Mouse (Mus musculus) neural tube, embryonic 11.5 days (tissue): Measurements from ENCODE around the gene Scimp. TPM values are rescaled to one million over a fixed set of nuclear protein-coding genes. Genes with fewer than 3 reads are reported as not detected.
A peak's percentile ranks its signal among the peaks of the same experiment; 100 is the strongest.

Experiments used
- ATAC-seq: fragments of 200-750 bp; cut with Nextera tagmentation; 2 replicates; pipeline ENCODE4 v1.8.0; 2017; ENCODE audit warnings: moderate number of reproducible peaks, mild to moderate bottlenecking, moderate TSS enrichment, moderate library complexity; ENCODE audit not compliant: insufficient read depth, low FRiP score, low TSS enrichment
- DNase-seq: peaks from one replicate; pipeline ENCODE4 v3.0.0-alpha.2; 2015; ENCODE audit warnings: low spot score
- H3K27ac ChIP-seq: fragments of 300-500 bp; sonication (generic); 2 replicates; pipeline ENCODE4 v1.5.1; 2014; ENCODE audit warnings: low read depth, mild to moderate bottlenecking, low read length
- H3K27me3 ChIP-seq: fragments of 300-500 bp; sonication (generic); 2 replicates; pipeline ENCODE4 v1.6.1; 2014; ENCODE audit warnings: mild to moderate bottlenecking, low read length, mixed read lengths; ENCODE audit not compliant: control insufficient read depth, insufficient read depth
- H3K36me3 ChIP-seq: fragments of 300-500 bp; sonication (generic); 2 replicates; pipeline ENCODE4 v1.6.1; 2014; ENCODE audit warnings: mild to moderate bottlenecking, low read length, moderate library complexity, mixed read lengths; ENCODE audit not compliant: control insufficient read depth, insufficient read depth
- H3K4me1 ChIP-seq: fragments of 300-500 bp; sonication (generic); 2 replicates; pipeline ENCODE4 v1.6.1; 2014; ENCODE audit warnings: low read length, mixed read lengths; ENCODE audit not compliant: control insufficient read depth, insufficient read depth
- H3K4me2 ChIP-seq: fragments of 300-500 bp; sonication (generic); 2 replicates; pipeline ENCODE4 v1.6.1; 2014; ENCODE audit warnings: low read depth, mild to moderate bottlenecking, moderate library complexity
- H3K4me3 ChIP-seq: fragments of 300-500 bp; sonication (generic); 2 replicates; pipeline ENCODE4 v1.5.1; 2014; ENCODE audit warnings: low read depth, low read length
- H3K9ac ChIP-seq: fragments of 300-500 bp; sonication (generic); 2 replicates; pipeline ENCODE4 v1.6.1; 2014; ENCODE audit warnings: mild to moderate bottlenecking, low read length
- H3K9me3 ChIP-seq: fragments of 300-500 bp; sonication (generic); 2 replicates; pipeline ENCODE4 v1.6.1; 2016; ENCODE audit warnings: low read length; ENCODE audit not compliant: control insufficient read depth
- WGBS: fragments of 180-500 bp; shearing (Covaris S2); extraction: QIAGEN DNeasy Blood & Tissue Kit; methylation state at CpG from one replicate; pipeline ENCODE4 v1.1.7; 2014; 5-methylcytosine and 5-hydroxymethylcytosine counted together
- polyA plus RNA-seq: library from polyadenylated mRNA; unstranded; fragments of >200 nt; fragmentation: Nextera tagmentation; extraction: Ambion mirVana; gene quantifications from 2 replicates; pipeline ENCODE4 v1.2.1, GENCODE M21; 2014

The Scimp gene
- 0.29 TPM in 1 of 2 replicates, not detected in the other for polyA plus RNA-seq

DNA sequence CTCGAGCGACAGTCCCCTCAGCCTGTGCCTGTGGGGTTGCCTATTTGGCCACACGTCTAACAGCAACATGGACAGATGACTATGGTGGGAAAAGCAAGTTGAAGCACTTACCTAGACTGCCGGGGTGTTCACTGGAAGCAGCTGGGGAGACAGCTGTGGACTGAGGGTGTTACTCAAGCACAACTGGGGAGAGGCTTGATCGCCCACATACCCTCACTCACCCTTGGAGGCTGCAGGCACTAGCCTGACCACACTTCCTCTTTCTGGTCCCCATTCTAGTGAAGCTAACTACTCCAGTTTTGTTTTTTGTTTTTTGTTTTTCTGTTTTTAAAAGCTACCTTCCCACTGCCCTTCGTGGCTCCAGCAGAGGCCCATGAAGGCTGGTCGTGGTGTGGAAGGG is at the start of gene Scimp:
Scimp (minus strand) TSS at position 222 of the 400 bp plus-strand sequence.
- 85% methylated on average over 7 of the region's 7 CpGs for WGBS
- H3K4me2 ChIP-seq = no peak within 1 kb of the TSS
- ATAC-seq = no peak
- no peak within 1 kb of the TSS for H3K27ac ChIP-seq
- H3K9me3 ChIP-seq = no peaks in the 10 kb centered on the region
- H3K9ac ChIP-seq = no peak within 1 kb of the TSS
- no peak for DNase-seq
- no peaks in the 10 kb centered on the region for H3K4me1 ChIP-seq
- no peak within 1 kb of the TSS for H3K4me3 ChIP-seq
- no peaks in the 10 kb centered on the region for H3K27me3 ChIP-seq
- H3K36me3 ChIP-seq = no peaks in the 10 kb centered on the region

DNA sequence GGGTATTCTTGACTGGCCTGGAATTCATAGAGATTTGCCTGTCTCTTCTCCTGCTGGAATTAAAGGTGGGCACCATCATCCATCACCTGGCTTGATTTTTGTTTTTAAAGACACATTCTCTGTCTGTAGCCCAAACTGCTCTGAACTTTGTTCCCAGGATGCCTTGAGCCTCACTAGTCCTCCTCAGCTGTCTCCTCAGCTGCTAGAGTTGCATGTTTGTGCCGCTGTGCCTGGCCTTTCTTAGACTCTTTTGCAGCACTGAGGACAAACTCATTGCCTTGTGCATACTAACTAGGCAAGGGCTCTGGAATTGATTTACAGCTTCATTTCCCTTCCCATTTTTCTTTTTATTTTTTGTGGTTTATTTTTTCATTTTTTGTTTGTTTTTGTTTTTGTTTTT is 48.0 kb upstream of the Scimp start:
- DNase-seq = no peak
- WGBS = 95% methylated on average over 1 of the region's 1 CpGs

DNA sequence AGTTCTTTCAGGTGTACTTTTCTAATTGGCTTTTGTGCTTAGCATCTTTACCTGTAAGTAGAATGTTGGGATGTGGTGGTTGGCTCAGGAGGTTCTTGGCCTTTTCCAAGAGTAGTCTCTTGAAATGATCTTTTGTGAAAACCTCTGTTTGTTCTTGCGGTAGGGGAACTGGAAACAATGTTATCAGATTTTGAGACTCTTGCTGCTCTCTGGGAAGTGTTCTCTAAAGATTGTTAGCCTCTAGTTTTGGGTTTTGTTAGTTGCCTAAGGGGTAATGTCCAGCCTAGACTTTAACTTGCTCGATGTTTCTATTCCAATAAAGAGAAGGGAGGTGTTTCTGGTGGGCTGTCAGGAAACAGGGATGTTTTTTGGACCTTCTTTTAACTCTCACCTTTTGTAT is 33.6 kb upstream of the Scimp start:
- Histone ChIP-seq H3K9ac (peak overlapping the region; percentile 95; the same call in 1 of the 2 replicates), H3K27me3 (no peaks in the 10 kb centered on the region)

More for the DNA sequence above, 48.0 kb upstream of the Scimp start:
- H3K4me1 ChIP-seq = no peaks in the 10 kb centered on the region
- H3K27ac ChIP-seq = no peak overlapping the region
- H3K4me3 ChIP-seq = no peak overlapping the region
- H3K9me3 ChIP-seq = no peaks in the 10 kb centered on the region
- ATAC-seq = no peak
- no peak overlapping the region for H3K4me2 ChIP-seq
- no peaks in the 10 kb centered on the region for H3K27me3 ChIP-seq
- no peaks in the 10 kb centered on the region for H3K36me3 ChIP-seq
- no peak overlapping the region for H3K9ac ChIP-seq

DNA sequence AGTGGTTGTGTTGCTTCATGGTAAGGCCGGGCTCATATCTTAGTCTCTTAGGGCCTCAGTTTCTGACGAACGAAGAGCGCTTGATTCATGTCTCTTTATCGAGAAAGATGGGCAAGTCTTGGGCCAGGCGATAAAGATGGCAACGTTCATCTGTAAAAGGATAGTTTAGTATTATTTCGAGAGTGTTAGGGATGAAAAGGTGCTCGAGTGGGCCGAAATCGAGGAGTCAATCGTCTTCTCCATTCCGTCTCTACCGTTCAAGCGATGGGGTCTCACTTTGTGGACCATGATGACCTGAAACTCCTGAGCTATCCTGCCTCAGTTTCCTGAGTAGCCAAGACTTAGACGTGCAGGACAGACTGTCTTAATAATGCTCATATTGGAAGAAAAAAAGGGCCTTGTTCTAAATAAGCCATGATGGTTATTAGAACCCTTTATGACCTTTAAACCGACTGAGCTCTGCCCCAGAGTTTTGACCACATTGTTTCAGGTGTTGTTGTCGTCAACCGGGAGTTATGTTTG is 33.1 kb upstream of the Scimp start:
- peak overlapping the region; percentile 98 for H3K4me3 ChIP-seq
- no peaks in the 10 kb centered on the region for H3K9me3 ChIP-seq
- no peaks in the 10 kb centered on the region for H3K27me3 ChIP-seq
- no peak overlapping the region for H3K27ac ChIP-seq
- peak overlapping the region; percentile 95 for H3K9ac ChIP-seq
- DNase-seq (no peak), ATAC-seq (no peak)
- H3K4me1 ChIP-seq = peaks cover 12% of the 10 kb centered on the region
- H3K36me3 ChIP-seq = no peaks in the 10 kb centered on the region
- peak overlapping the region; percentile 86 for H3K4me2 ChIP-seq
- WGBS = 6% methylated on average over 19 of the region's 19 CpGs

More for the DNA sequence above, 33.6 kb upstream of the Scimp start:
- peaks cover 12% of the 10 kb centered on the region for H3K4me1 ChIP-seq
- no peaks in the 10 kb centered on the region for H3K36me3 ChIP-seq
- peak overlapping the region; percentile 98 for H3K4me3 ChIP-seq
- DNase-seq (no peak), ATAC-seq (no peak)
- no peaks in the 10 kb centered on the region for H3K9me3 ChIP-seq
- WGBS = 72% methylated on average over 2 of the region's 2 CpGs
- no peak overlapping the region for H3K27ac ChIP-seq
- H3K4me2 ChIP-seq = peak overlapping the region; percentile 86

DNA sequence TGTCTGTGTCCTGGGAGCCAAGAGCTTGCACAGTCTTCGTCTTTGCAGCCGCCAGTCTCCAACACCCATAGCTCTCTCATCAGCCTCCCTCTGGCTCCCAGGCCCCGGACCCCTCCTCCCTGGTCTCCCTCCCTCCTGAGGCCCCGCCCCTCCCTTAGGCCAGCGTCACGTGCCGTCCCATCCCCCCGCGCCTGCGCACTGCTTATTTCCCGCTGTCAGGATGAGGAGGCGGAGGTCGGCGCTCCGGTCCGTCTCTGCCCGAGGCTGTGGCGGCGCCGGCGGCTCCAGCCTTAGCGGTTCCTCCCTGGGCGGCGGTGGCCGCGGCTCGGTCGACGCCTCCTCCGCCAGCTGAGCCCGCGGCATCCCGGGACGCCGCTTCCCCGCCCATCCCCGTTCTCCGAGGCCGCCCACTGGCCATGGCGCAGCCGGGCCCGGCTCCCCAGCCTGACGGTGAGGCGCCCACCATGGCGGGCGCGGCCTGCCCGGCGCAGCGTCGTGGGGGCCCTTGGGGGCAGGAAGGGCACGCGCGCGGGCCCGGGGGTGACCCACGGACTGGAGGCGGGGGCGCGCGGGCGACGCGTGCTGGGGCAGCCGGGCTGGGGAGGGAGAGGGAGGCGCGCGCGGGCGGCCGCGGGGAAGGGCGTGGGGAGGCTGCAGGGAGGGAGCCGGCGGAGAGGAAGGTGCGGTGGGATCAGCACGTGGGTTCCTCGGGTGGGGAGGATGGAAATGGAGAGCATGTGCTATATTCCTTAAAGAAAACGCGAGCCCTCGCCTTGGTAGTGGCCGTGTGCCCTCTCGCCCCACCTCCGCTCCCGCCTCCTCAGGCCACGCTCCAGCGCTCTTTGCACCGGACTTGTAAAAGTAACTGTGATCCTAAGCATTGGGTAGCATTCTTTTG is 32.4 kb upstream of the Scimp start, which contains the start of gene Rabep1:
Rabep1 (plus strand) TSS at position 220 of the 898 bp plus-strand sequence.
- Histone ChIP-seq H3K9me3 (no peaks in the 10 kb centered on the region), H3K4me1 (peaks cover 12% of the 10 kb centered on the region)
- whole genome bisulfite sequencing = under 1% methylated on average over 60 of the region's 88 CpGs

DNA sequence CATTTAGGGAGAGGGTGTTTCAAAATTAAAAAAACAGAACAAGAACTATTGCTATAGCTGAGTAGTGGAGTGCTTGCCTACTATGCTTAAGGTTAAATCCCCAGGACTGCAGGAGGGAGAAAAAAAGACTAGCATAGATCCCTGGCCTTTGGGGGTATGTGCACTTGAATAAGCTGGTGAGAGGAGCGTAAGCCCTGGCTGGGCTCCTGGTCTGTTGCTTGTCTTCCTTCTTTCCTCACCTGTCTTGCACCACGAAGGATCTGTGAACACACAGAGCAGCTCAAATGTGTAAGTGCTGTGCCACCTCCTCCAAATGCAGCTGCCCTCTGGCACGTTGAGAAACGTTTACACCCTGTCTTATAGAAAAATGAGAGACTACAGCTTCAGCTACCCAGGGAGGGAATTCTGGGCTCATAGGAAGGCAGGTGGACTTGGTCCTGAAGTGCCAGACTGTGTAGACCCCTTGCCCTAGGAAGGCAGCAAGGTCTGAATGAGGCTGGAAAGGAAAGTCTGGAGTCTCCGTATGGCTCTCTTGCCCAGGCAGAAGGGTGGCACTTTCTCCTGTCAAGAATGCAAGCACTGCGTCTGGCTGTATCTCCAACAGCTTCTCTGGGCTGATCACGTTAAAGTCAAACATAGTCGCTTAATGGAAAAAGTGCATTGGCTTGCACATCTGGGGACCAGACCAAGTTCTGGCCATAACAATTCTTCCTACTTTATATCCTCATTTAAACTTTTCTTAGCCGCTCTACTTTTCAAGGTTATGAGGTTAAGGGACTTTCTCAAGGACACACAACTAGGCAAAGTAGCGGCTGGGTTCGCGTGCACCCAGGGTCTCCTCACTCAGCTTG is 31.5 kb upstream of the Scimp start:
- Histone ChIP-seq H3K4me3 (peak overlapping the region; percentile 98), H3K27ac (no peak overlapping the region), H3K36me3 (no peaks in the 10 kb centered on the region), H3K27me3 (no peaks in the 10 kb centered on the region), H3K4me1 (peaks cover 12% of the 10 kb centered on the region), H3K9me3 (no peaks in the 10 kb centered on the region), H3K9ac (no peak overlapping the region), H3K4me2 (peak overlapping the region; percentile 86)
- ATAC-seq = no peak
- DNase-seq = no peak
- WGBS = 21% methylated on average over 12 of the region's 12 CpGs

More for the DNA sequence above, 32.4 kb upstream of the Scimp start, which contains the start of gene Rabep1:
- H3K36me3 ChIP-seq = no peaks in the 10 kb centered on the region
- DNase-seq (peak; percentile 97), ATAC-seq (peak; percentile 93)
- H3K4me2 ChIP-seq = peak within 1 kb of the TSS; percentile 86
- H3K4me3 ChIP-seq = peak within 1 kb of the TSS; percentile 98
- no peaks in the 10 kb centered on the region for H3K27me3 ChIP-seq
- peak within 1 kb of the TSS; percentile 95 for H3K9ac ChIP-seq
- H3K27ac ChIP-seq = peak within 1 kb of the TSS; percentile 82

DNA sequence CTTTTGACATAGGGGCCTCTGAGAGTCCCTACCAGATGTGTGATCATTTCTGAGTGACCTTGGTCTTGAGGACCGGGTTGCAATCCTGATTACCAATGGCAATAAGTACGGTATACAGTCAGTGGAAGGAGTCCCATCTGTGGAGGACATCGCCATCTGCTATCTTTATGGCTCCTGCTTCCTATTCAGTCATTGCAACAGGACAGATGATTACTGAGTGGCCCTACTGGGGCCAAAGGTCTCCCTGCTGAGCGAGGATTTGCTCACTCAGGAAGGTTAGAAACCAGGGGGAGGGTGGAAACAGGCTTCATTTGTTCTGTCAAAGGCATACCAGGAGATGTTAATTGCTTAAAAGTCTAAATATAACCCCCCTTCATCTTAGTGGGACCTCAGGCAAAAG is 30.6 kb upstream of the Scimp start:
- H3K27me3 ChIP-seq = no peaks in the 10 kb centered on the region

DNA sequence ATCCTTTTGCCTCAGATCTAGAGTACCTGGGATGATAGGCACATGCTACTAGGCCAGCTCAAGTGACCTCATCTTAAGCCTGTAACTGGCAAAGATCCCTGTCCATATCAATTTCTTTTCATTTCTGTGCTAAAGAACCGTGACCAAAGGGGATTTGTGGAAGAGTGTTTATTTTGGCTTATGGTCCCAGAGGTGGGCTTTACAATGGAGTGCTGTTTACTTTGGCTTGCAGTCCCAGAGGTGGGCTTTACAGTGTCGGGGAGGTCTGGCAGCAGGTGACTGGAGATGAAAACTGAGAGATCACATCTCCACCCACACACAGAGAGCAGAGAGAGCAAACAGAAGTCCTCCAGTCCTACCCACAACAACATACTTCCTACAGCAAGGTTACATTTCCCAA is 26.2 kb upstream of the Scimp start:
- no peak for DNase-seq
- 54% methylated on average over 2 of the region's 2 CpGs for WGBS
- no peak for ATAC-seq

More for the DNA sequence above, 30.6 kb upstream of the Scimp start:
- H3K36me3 ChIP-seq = no peaks in the 10 kb centered on the region
- no peak for DNase-seq
- H3K4me3 ChIP-seq = no peak overlapping the region
- peaks cover 12% of the 10 kb centered on the region for H3K4me1 ChIP-seq
- no peak for ATAC-seq
- H3K27ac ChIP-seq = no peak overlapping the region
- no peak overlapping the region for H3K4me2 ChIP-seq
- WGBS = 26% methylated on average over 4 of the region's 4 CpGs
- H3K9me3 ChIP-seq = no peaks in the 10 kb centered on the region
- H3K9ac ChIP-seq = no peak overlapping the region

More for the DNA sequence above, 26.2 kb upstream of the Scimp start:
- H3K4me3 ChIP-seq = no peak overlapping the region
- H3K9ac ChIP-seq = no peak overlapping the region
- H3K36me3 ChIP-seq = no peaks in the 10 kb centered on the region
- H3K4me2 ChIP-seq = no peak overlapping the region
- no peak overlapping the region for H3K27ac ChIP-seq
- H3K27me3 ChIP-seq = no peaks in the 10 kb centered on the region
- H3K9me3 ChIP-seq = no peaks in the 10 kb centered on the region
- no peaks in the 10 kb centered on the region for H3K4me1 ChIP-seq
